Mouse (Mus musculus): ENCODE data around the gene Strn3. TPM values are rescaled to one million over a fixed set of nuclear protein-coding genes. Genes with fewer than 3 reads are reported as not detected.

Gene Strn3
- polyA plus RNA-seq, 1 experiment from 2014 or later: 55.2 TPM

- H3K4me2 ChIP-seq: no peak overlapping the region
- H3K4me1 ChIP-seq (ENCODE audit: control insufficient read depth, insufficient read depth, low read length): no peaks in the 10 kb centered on the region
- H3K9ac ChIP-seq (ENCODE audit: low read length): no peak overlapping the region
- no peak for DNase-seq (ENCODE audit: low spot score, missing footprints)
- H3K9me3 ChIP-seq (ENCODE audit: control insufficient read depth, low read length): no peaks in the 10 kb centered on the region
- no peak overlapping the region for H3K27ac ChIP-seq (ENCODE audit: low read depth, low read length)
- 88% methylated on average over 2 of the region's 2 CpGs for WGBS
- H3K36me3 ChIP-seq (ENCODE audit: control insufficient read depth, insufficient read depth, low read length): no peaks in the 10 kb centered on the region
- H3K27me3 ChIP-seq (ENCODE audit: control insufficient read depth, insufficient read depth, low read length): no peaks in the 10 kb centered on the region
- H3K4me3 ChIP-seq (ENCODE audit: low read depth, low read length): no peak overlapping the region
- ATAC-seq (ENCODE audit: low FRiP score): no peak
Observed at GRCm38 (mm10) chr12:51636689-51637470, 54.8 kb downstream of the Strn3 start.

DNA sequence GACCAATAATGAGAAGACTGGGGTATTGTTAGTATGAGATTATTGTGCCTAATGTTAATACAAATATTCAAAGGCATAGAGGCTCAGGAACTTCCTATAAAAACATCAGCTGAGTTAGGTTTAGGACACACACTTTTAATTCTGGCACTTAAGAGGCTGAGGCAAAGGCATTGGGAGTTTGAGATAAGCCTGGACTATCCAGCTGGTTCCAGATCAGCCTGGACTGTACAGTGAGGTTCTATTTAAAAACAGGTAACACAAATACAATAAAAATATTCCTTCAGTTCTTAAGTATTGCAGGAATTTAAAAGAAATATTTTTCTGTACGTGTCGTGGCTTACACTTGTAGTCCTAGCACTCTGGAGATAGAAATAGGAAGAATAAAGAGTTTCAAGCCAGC is 55.4 kb downstream of the Strn3 start:
- no peaks in the 10 kb centered on the region for H3K36me3 ChIP-seq (ENCODE audit: control insufficient read depth, insufficient read depth, low read length)
- no peak overlapping the region for H3K4me2 ChIP-seq
- ATAC-seq (ENCODE audit: low FRiP score): no peak
- H3K9ac ChIP-seq (ENCODE audit: low read length): no peak overlapping the region
- no peak overlapping the region for H3K4me3 ChIP-seq (ENCODE audit: low read depth, low read length)
- H3K9me3 ChIP-seq (ENCODE audit: control insufficient read depth, low read length): no peaks in the 10 kb centered on the region
- H3K27me3 ChIP-seq (ENCODE audit: control insufficient read depth, insufficient read depth, low read length): no peaks in the 10 kb centered on the region
- no peak for DNase-seq (ENCODE audit: low spot score, missing footprints)
- no peak overlapping the region for H3K27ac ChIP-seq (ENCODE audit: low read depth, low read length)
- 94% methylated on average over 2 of the region's 2 CpGs for WGBS
- H3K4me1 ChIP-seq (ENCODE audit: control insufficient read depth, insufficient read depth, low read length): no peaks in the 10 kb centered on the region

DNA sequence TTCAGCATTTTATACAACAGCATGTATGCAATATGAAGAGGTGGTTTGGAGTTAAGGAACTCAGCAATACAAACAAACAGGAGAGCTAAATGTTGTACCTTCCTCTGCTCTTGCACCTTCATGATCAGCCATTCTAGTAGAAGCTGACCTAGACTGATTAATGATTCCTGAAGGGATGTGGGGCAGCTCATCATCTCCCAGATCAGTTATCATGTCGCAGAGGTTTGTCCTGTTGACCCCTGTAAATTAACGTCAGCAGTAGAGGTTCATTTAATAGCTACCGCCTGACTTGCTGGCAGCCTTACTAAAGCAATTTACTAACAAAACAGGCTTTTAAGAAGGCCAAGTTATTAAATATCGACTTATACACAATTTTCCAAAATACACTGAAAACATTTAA is 58.2 kb downstream of the Strn3 start:
- H3K27me3 ChIP-seq (ENCODE audit: control insufficient read depth, insufficient read depth, low read length): no peaks in the 10 kb centered on the region
- H3K4me1 ChIP-seq (ENCODE audit: control insufficient read depth, insufficient read depth, low read length): no peaks in the 10 kb centered on the region
- no peak overlapping the region for H3K4me3 ChIP-seq (ENCODE audit: low read depth, low read length)
- 93% methylated on average over 4 of the region's 4 CpGs for WGBS
- H3K4me2 ChIP-seq: no peak overlapping the region
- DNase-seq (ENCODE audit: low spot score, missing footprints) (no peak), ATAC-seq (ENCODE audit: low FRiP score) (no peak)
- H3K27ac ChIP-seq (ENCODE audit: low read depth, low read length): no peak overlapping the region
- H3K9ac ChIP-seq (ENCODE audit: low read length): no peak overlapping the region
- no peaks in the 10 kb centered on the region for H3K36me3 ChIP-seq (ENCODE audit: control insufficient read depth, insufficient read depth, low read length)
- no peaks in the 10 kb centered on the region for H3K9me3 ChIP-seq (ENCODE audit: control insufficient read depth, low read length)

- no peak overlapping the region for H3K4me3 ChIP-seq (ENCODE audit: low read depth, low read length)
- H3K9ac ChIP-seq (ENCODE audit: low read length): no peak overlapping the region
- no peak overlapping the region for H3K27ac ChIP-seq (ENCODE audit: low read depth, low read length)
- no peak for DNase-seq (ENCODE audit: low spot score, missing footprints)
- H3K4me2 ChIP-seq: no peak overlapping the region
- no peak for ATAC-seq (ENCODE audit: low FRiP score)
- H3K36me3 ChIP-seq (ENCODE audit: control insufficient read depth, insufficient read depth, low read length): peaks cover 3% of the 10 kb centered on the region; the same call in 1 of the 2 replicates
- no peaks in the 10 kb centered on the region for H3K9me3 ChIP-seq (ENCODE audit: control insufficient read depth, low read length)
- no peaks in the 10 kb centered on the region for H3K27me3 ChIP-seq (ENCODE audit: control insufficient read depth, insufficient read depth, low read length)
- H3K4me1 ChIP-seq (ENCODE audit: control insufficient read depth, insufficient read depth, low read length): no peaks in the 10 kb centered on the region
Observed at GRCm38 (mm10) chr12:51623366-51623694, 68.4 kb downstream of the Strn3 start.

DNA sequence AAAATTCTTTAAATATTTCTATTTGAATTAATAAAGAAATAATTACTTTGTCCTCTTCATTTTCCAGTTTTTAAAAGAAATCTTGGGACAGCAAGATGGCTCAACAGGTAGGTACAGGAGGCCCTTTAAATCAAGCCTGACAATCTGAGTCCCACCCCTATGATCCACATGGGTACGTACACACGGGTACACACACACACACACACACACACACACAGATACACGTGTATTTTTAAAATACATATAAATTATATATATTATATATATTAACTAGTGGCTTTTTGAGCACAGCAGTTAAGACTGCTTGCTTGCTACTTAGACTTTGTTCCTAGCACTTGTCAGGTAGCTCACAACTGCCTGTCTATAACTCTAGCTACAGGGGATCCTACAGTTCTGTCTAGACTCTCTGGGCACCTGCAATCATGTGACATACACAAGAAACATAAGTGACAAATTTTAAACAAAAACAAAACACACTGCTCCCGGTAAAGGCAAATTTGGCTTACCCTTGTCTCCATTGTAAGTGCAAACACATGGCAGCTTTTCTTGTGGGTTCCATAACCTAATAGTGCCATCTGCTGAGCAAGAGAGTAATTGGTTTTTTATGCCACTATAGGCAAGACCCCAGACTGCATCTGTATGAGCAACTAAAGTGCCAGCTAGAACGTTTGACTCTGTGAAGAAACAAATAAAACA is 68.9 kb downstream of the Strn3 start:
- H3K27me3 ChIP-seq (ENCODE audit: control insufficient read depth, insufficient read depth, low read length): no peaks in the 10 kb centered on the region
- H3K9ac ChIP-seq (ENCODE audit: low read length): no peak overlapping the region
- DNase-seq (ENCODE audit: low spot score, missing footprints): no peak
- H3K4me1 ChIP-seq (ENCODE audit: control insufficient read depth, insufficient read depth, low read length): no peaks in the 10 kb centered on the region
- H3K9me3 ChIP-seq (ENCODE audit: control insufficient read depth, low read length): no peaks in the 10 kb centered on the region
- H3K27ac ChIP-seq (ENCODE audit: low read depth, low read length): no peak overlapping the region
- no peak overlapping the region for H3K4me3 ChIP-seq (ENCODE audit: low read depth, low read length)
- 89% methylated on average over 5 of the region's 5 CpGs for WGBS
- peaks cover 6% of the 10 kb centered on the region; the same call in 1 of the 2 replicates for H3K36me3 ChIP-seq (ENCODE audit: control insufficient read depth, insufficient read depth, low read length)
- ATAC-seq (ENCODE audit: low FRiP score): peak; percentile 30; the same call in 1 of the 2 replicates
- no peak overlapping the region for H3K4me2 ChIP-seq

- H3K9ac ChIP-seq (ENCODE audit: low read length): no peak overlapping the region
- DNase-seq (ENCODE audit: low spot score, missing footprints) (no peak), ATAC-seq (ENCODE audit: low FRiP score) (no peak)
- no peak overlapping the region for H3K4me3 ChIP-seq (ENCODE audit: low read depth, low read length)
- H3K9me3 ChIP-seq (ENCODE audit: control insufficient read depth, low read length): no peaks in the 10 kb centered on the region
- no peak overlapping the region for H3K4me2 ChIP-seq
- H3K4me1 ChIP-seq (ENCODE audit: control insufficient read depth, insufficient read depth, low read length): no peaks in the 10 kb centered on the region
- peaks cover 9% of the 10 kb centered on the region for H3K36me3 ChIP-seq (ENCODE audit: control insufficient read depth, insufficient read depth, low read length)
- H3K27ac ChIP-seq (ENCODE audit: low read depth, low read length): no peak overlapping the region
- no peaks in the 10 kb centered on the region for H3K27me3 ChIP-seq (ENCODE audit: control insufficient read depth, insufficient read depth, low read length)
- WGBS: 95% methylated on average over 5 of the region's 5 CpGs
Observed at GRCm38 (mm10) chr12:51621161-51621560, 70.5 kb downstream of the Strn3 start.

- H3K4me1 ChIP-seq (ENCODE audit: control insufficient read depth, insufficient read depth, low read length): no peaks in the 10 kb centered on the region
- ATAC-seq (ENCODE audit: low FRiP score) (no peak), DNase-seq (ENCODE audit: low spot score, missing footprints) (no peak)
- H3K4me2 ChIP-seq: no peak overlapping the region
- no peak overlapping the region for H3K27ac ChIP-seq (ENCODE audit: low read depth, low read length)
- H3K9me3 ChIP-seq (ENCODE audit: control insufficient read depth, low read length): no peaks in the 10 kb centered on the region
- no peak overlapping the region for H3K9ac ChIP-seq (ENCODE audit: low read length)
- no peak overlapping the region for H3K4me3 ChIP-seq (ENCODE audit: low read depth, low read length)
- peaks cover 10% of the 10 kb centered on the region for H3K36me3 ChIP-seq (ENCODE audit: control insufficient read depth, insufficient read depth, low read length)
- H3K27me3 ChIP-seq (ENCODE audit: control insufficient read depth, insufficient read depth, low read length): no peaks in the 10 kb centered on the region
Observed at GRCm38 (mm10) chr12:51620572-51620971, 71.1 kb downstream of the Strn3 start.

DNA sequence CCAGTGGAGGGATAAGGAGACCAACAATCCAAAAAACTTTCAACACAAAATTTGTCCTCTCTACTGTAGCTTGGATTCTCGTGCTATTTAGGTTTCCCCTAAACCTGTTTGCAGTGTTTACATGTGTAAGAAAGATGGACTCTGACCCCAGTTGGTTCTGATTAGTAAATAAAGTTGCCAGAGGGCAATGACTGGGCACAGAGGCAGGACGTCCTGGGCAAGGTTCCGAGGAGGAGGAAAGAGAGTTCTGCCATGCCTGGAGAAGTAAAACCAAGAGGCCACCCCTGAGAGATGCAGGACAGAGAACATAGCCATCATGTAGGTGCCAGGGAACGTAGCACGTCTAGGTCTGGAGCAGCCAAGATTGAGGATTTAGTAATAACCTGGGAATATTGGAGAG is 79.3 kb downstream of the Strn3 start:
- H3K4me1 ChIP-seq (ENCODE audit: control insufficient read depth, insufficient read depth, low read length): no peaks in the 10 kb centered on the region
- no peak for DNase-seq (ENCODE audit: low spot score, missing footprints)
- H3K9me3 ChIP-seq (ENCODE audit: control insufficient read depth, low read length): no peaks in the 10 kb centered on the region
- no peak overlapping the region for H3K4me3 ChIP-seq (ENCODE audit: low read depth, low read length)
- H3K9ac ChIP-seq (ENCODE audit: low read length): no peak overlapping the region
- peaks cover 17% of the 10 kb centered on the region for H3K36me3 ChIP-seq (ENCODE audit: control insufficient read depth, insufficient read depth, low read length)
- 93% methylated on average over 5 of the region's 5 CpGs for WGBS
- no peak overlapping the region for H3K27ac ChIP-seq (ENCODE audit: low read depth, low read length)
- no peak for ATAC-seq (ENCODE audit: low FRiP score)
- no peaks in the 10 kb centered on the region for H3K27me3 ChIP-seq (ENCODE audit: control insufficient read depth, insufficient read depth, low read length)
- no peak overlapping the region for H3K4me2 ChIP-seq

- ATAC-seq (ENCODE audit: low FRiP score) (no peak), DNase-seq (ENCODE audit: low spot score, missing footprints) (no peak)
- H3K36me3 ChIP-seq (ENCODE audit: control insufficient read depth, insufficient read depth, low read length): peaks cover 8% of the 10 kb centered on the region; the same call in 1 of the 2 replicates
- H3K4me3 ChIP-seq (ENCODE audit: low read depth, low read length): no peak overlapping the region
- no peak overlapping the region for H3K4me2 ChIP-seq
- no peak overlapping the region for H3K27ac ChIP-seq (ENCODE audit: low read depth, low read length)
- WGBS: 91% methylated on average over 4 of the region's 4 CpGs
- H3K27me3 ChIP-seq (ENCODE audit: control insufficient read depth, insufficient read depth, low read length): no peaks in the 10 kb centered on the region
- H3K4me1 ChIP-seq (ENCODE audit: control insufficient read depth, insufficient read depth, low read length): no peaks in the 10 kb centered on the region
- H3K9me3 ChIP-seq (ENCODE audit: control insufficient read depth, low read length): no peaks in the 10 kb centered on the region
- no peak overlapping the region for H3K9ac ChIP-seq (ENCODE audit: low read length)
Observed at GRCm38 (mm10) chr12:51606138-51606537, 85.6 kb downstream of the Strn3 start.

All from midbrain, embryonic 11.5 days (tissue).